ENCODE assay signal across 16 mouse cellular contexts in the genomic region with DNA sequence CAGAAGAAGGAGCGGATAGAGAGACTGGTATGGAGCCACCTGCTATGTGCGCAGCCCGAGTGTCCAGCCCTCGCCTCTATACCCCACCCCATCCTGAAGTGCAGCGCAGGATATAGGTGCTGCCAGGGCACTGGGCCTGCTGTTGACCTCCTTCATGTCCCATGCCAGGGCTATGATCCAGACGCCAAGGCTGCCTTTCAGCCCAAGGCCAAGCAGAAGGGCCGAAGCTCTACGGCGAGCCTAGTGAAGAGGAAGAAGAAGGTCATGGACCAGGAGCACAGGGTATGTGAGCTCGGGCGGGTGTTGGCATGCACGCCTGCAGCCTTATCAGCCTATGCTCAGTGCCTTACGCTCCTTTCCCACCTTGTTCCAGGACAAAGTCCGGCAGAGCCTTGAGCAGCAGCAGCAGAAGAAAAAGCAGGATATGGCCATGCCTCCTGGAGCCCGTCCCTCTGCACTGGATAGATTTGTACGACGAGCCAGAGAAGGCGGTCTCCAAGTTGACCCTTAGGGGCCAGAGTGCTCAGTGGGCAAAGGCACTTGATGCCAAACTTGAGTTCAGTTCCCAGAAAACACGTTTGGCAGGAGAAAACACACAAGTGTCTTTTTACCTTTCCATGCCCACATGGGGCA. TPM values are rescaled to one million over a fixed set of nuclear protein-coding genes. Genes with fewer than 3 reads are reported as not detected.
DNase-seq lines count a peak whose midpoint lies in the region; ATAC-seq lines count a peak whose summit lies in the region.
"Had no signal": no experiment of that assay in that cellular context is flagged by ENCODE, and none has a peak within 500 bp of the region (broad histone marks: within the 10 kb centered on the region; RNA-seq: fewer than 3 reads in every experiment).

No protein-coding gene starts in this region.

- 93% methylated on average over 19 of the region's 19 CpGs for WGBS in midbrain, embryonic 13.5 days
- 87% methylated on average over 19 of the region's 19 CpGs for WGBS in midbrain, embryonic 16.5 days
- 89% methylated on average over 19 of the region's 19 CpGs for WGBS in neural tube, embryonic 15.5 days

- H3K27me3 ChIP-seq in midbrain, embryonic 13.5 days: no peaks in the 10 kb centered on the region
- H3K27me3 ChIP-seq in midbrain, embryonic 16.5 days (ENCODE audit: control insufficient read depth, insufficient read depth, low read depth, low read length): no peaks in the 10 kb centered on the region
- no peaks in the 10 kb centered on the region for H3K27me3 ChIP-seq in neural tube, embryonic 15.5 days (replicated peaks)
- H3K27me3 ChIP-seq: embryonic facial prominence, embryonic 15.5 days; forebrain, embryonic 12.5 days; heart, embryonic 15.5 days; hindbrain, embryonic 12.5 days had no signal

- H3K4me2 ChIP-seq in midbrain, embryonic 13.5 days (replicated peaks): no peak overlapping the region
- H3K4me2 ChIP-seq in midbrain, embryonic 16.5 days (ENCODE audit: low read length): no peak overlapping the region; the same call in 1 of the 2 replicates
- peak overlapping the region; percentile 96 for H3K4me2 ChIP-seq in neural tube, embryonic 15.5 days

- peaks cover 54% of the 10 kb centered on the region for H3K4me1 ChIP-seq in midbrain, embryonic 13.5 days (replicated peaks)
- H3K4me1 ChIP-seq in midbrain, embryonic 16.5 days (ENCODE audit: control insufficient read depth, insufficient read depth, low read length): peaks cover 40% of the 10 kb centered on the region
- peaks cover 61% of the 10 kb centered on the region for H3K4me1 ChIP-seq in neural tube, embryonic 15.5 days

- ATAC-seq in midbrain, embryonic 13.5 days: no peak
- no peak for ATAC-seq in midbrain, embryonic 16.5 days
- ATAC-seq in neural tube, embryonic 15.5 days (ENCODE audit: low FRiP score): no peak

- H3K9ac ChIP-seq in midbrain, embryonic 13.5 days (replicated peaks): 0 out of 2 replicates have a peak overlapping the region, but pooled peaks have one; percentile 25
- H3K9ac ChIP-seq in midbrain, embryonic 16.5 days (ENCODE audit: low read depth, low read length): no peak overlapping the region
- no peak overlapping the region for H3K9ac ChIP-seq in neural tube, embryonic 15.5 days (replicated peaks)
- H3K9ac ChIP-seq: embryonic facial prominence, embryonic 15.5 days; forebrain, embryonic 12.5 days; heart, embryonic 15.5 days; liver, embryonic 14.5 days had no signal

- intact Hi-C loops in left cerebral cortex, postnatal 4 days (cut with DNase I): no loop called here

- no peaks in the 10 kb centered on the region for H3K9me3 ChIP-seq in midbrain, embryonic 13.5 days
- H3K9me3 ChIP-seq in midbrain, embryonic 16.5 days (replicated peaks; ENCODE audit: control insufficient read depth, low read length, poor library complexity, severe bottlenecking): no peaks in the 10 kb centered on the region
- no peaks in the 10 kb centered on the region for H3K9me3 ChIP-seq in neural tube, embryonic 15.5 days (replicated peaks)
- H3K9me3 ChIP-seq: embryonic facial prominence, embryonic 15.5 days; forebrain, embryonic 12.5 days; G1E; heart, embryonic 15.5 days; hindbrain, embryonic 12.5 days had no signal

- H3K27ac ChIP-seq in midbrain, embryonic 13.5 days: no peak overlapping the region
- no peak overlapping the region for H3K27ac ChIP-seq in midbrain, embryonic 16.5 days (ENCODE audit: low read length)
- H3K27ac ChIP-seq in neural tube, embryonic 15.5 days (replicated peaks): no peak overlapping the region
- H3K27ac ChIP-seq: forebrain, embryonic 12.5 days; heart, embryonic 15.5 days; hindbrain, embryonic 12.5 days; liver, embryonic 14.5 days had no signal

- peaks cover 82% of the 10 kb centered on the region for H3K36me3 ChIP-seq in midbrain, embryonic 13.5 days
- H3K36me3 ChIP-seq in midbrain, embryonic 16.5 days (ENCODE audit: control insufficient read depth, insufficient read depth, low read length): peaks cover 29% of the 10 kb centered on the region
- H3K36me3 ChIP-seq in neural tube, embryonic 15.5 days: peaks cover 57% of the 10 kb centered on the region

- H3K4me3 ChIP-seq in midbrain, embryonic 13.5 days (replicated peaks): no peak overlapping the region
- H3K4me3 ChIP-seq in midbrain, embryonic 16.5 days (ENCODE audit: low read depth, low read length): no peak overlapping the region
- H3K4me3 ChIP-seq in neural tube, embryonic 15.5 days (replicated peaks): no peak overlapping the region
- H3K4me3 ChIP-seq: forebrain, embryonic 12.5 days; heart, embryonic 15.5 days; hindbrain, embryonic 12.5 days had no signal

- DNase-seq in cerebellum, adult 8-10 months: peak; percentile 13
- no peak for DNase-seq in cerebellum, postnatal 36 days
- peak; percentile 57 to 65 for DNase-seq in adrenal gland, postnatal 36 days
- DNase-seq in left cerebral cortex, postnatal 4 days: no peak
- no peak for DNase-seq in urinary bladder, postnatal 36 days (ENCODE audit: low spot score in 2 of 2)
- DNase-seq: kidney, adult 2 months; retina, postnatal 1 day had no signal

RNA-seq across cellular contexts. Expression of a gene that starts 2.3 kb away (rescaled TPM):
- polyA plus RNA-seq in midbrain, embryonic 13.5 days (2015; fragmentation: Nextera tagmentation; extraction: Ambion mirVana): 12.4 and 13.6 TPM in 2 replicates
- 15.2 and 16.6 TPM in 2 replicates for polyA plus RNA-seq in midbrain, embryonic 16.5 days (2015; fragmentation: Nextera tagmentation; extraction: Ambion mirVana)
- 1 to 10 TPM; 4.0 to 6.6 TPM for total RNA-seq in adrenal gland, postnatal 36 days (2021)
- 11.9 and 13.1 TPM in 2 replicates for polyA plus RNA-seq in neural tube, embryonic 15.5 days (2015; fragmentation: Nextera tagmentation; extraction: Ambion mirVana)
- total RNA-seq in left cerebral cortex, postnatal 4 days (2021): 1 to 10 TPM; 6.6 to 6.8 TPM

RNA-seq across cellular contexts. Expression of a gene that starts 6.6 kb away (rescaled TPM):
- polyA plus RNA-seq in midbrain, embryonic 13.5 days (2015; fragmentation: Nextera tagmentation; extraction: Ambion mirVana): 66.4 and 69.8 TPM in 2 replicates
- polyA plus RNA-seq in midbrain, embryonic 16.5 days (2015; fragmentation: Nextera tagmentation; extraction: Ambion mirVana): 78.3 and 80.5 TPM in 2 replicates
- 10 to 100 TPM; 53.4 to 59.9 TPM for total RNA-seq in adrenal gland, postnatal 36 days (2021)
- polyA plus RNA-seq in neural tube, embryonic 15.5 days (2015; fragmentation: Nextera tagmentation; extraction: Ambion mirVana): 72.3 and 75.7 TPM in 2 replicates
- total RNA-seq in left cerebral cortex, postnatal 4 days (2021): 10 to 100 TPM; 72.2 to 72.6 TPM

RNA-seq across cellular contexts. Expression of a gene that starts 6.8 kb away (rescaled TPM):
- polyA plus RNA-seq in midbrain, embryonic 13.5 days (2015; fragmentation: Nextera tagmentation; extraction: Ambion mirVana): 918 and 949 TPM in 2 replicates
- 620 and 627 TPM in 2 replicates for polyA plus RNA-seq in midbrain, embryonic 16.5 days (2015; fragmentation: Nextera tagmentation; extraction: Ambion mirVana)
- 100 to 1,000 TPM; 791 to 792 TPM for total RNA-seq in adrenal gland, postnatal 36 days (2021)
- polyA plus RNA-seq in neural tube, embryonic 15.5 days (2015; fragmentation: Nextera tagmentation; extraction: Ambion mirVana): 778 and 1,050 TPM in 2 replicates
- total RNA-seq in left cerebral cortex, postnatal 4 days (2021): 100 to 1,000 TPM; 557 to 591 TPM

RNA-seq across cellular contexts. Expression of a gene that starts 8.6 kb away (rescaled TPM):
- 24.4 and 25.7 TPM in 2 replicates for polyA plus RNA-seq in midbrain, embryonic 13.5 days (2015; fragmentation: Nextera tagmentation; extraction: Ambion mirVana)
- 19.2 TPM in 2 replicates for polyA plus RNA-seq in midbrain, embryonic 16.5 days (2015; fragmentation: Nextera tagmentation; extraction: Ambion mirVana)
- 10 to 100 TPM; 34.4 to 34.9 TPM for total RNA-seq in adrenal gland, postnatal 36 days (2021)
- polyA plus RNA-seq in neural tube, embryonic 15.5 days (2015; fragmentation: Nextera tagmentation; extraction: Ambion mirVana): 25.1 and 29.3 TPM in 2 replicates
- total RNA-seq in left cerebral cortex, postnatal 4 days (2021): 10 to 100 TPM; 30.1 to 36.6 TPM

RNA-seq across cellular contexts. Expression of a gene that starts 8.9 kb away (rescaled TPM):
- polyA plus RNA-seq in midbrain, embryonic 13.5 days (2015; fragmentation: Nextera tagmentation; extraction: Ambion mirVana): 193 and 195 TPM in 2 replicates
- 186 and 191 TPM in 2 replicates for polyA plus RNA-seq in midbrain, embryonic 16.5 days (2015; fragmentation: Nextera tagmentation; extraction: Ambion mirVana)
- total RNA-seq in adrenal gland, postnatal 36 days (2021): 10 to 100 TPM; 89.2 to 90.6 TPM
- polyA plus RNA-seq in neural tube, embryonic 15.5 days (2015; fragmentation: Nextera tagmentation; extraction: Ambion mirVana): 173 and 183 TPM in 2 replicates
- 10 to 100 TPM; 90.5 to 96.1 TPM for total RNA-seq in left cerebral cortex, postnatal 4 days (2021)

Comparison
In these comparisons a context has a peak if more than half of its experiments do, and no peak if none do; other contexts are left out.
1. DNase-seq: peak in cerebellum, adult 8-10 months (single experiment) and adrenal gland, postnatal 36 days (2 of 2); none in cerebellum, postnatal 36 days (0 of 2), left cerebral cortex, postnatal 4 days (single experiment) and urinary bladder, postnatal 36 days (0 of 2).